Mouse (Mus musculus) kidney, adult 11 months (tissue): Measurements from ENCODE around the gene Ralgapa2.
A peak's percentile ranks its signal among the peaks of the same experiment; 100 is the strongest.

Experiments
- DNase-seq: peaks from one replicate; pipeline ENCODE4 v3.0.0; 2022

The Ralgapa2 gene

DNA sequence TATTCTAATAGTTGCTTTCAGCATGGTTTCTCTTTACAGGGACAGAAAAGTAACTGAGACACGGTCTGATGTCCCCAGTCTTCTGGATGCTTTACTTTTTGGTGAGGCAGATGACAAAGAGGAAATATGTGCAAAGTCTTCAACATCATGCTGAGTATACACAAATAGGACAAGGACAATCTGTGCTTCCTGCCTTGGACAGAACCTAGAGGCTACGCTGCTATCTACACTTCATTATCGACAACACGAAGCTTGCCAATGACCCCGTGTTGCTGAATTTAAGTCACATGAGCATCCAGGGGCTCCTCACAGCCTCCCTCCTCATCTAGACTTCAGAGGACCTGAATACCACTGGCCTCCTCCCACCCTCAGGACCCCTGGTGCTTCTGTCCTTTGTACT is 161.9 kb downstream of the Ralgapa2 start:
- no peak for DNase-seq

DNA sequence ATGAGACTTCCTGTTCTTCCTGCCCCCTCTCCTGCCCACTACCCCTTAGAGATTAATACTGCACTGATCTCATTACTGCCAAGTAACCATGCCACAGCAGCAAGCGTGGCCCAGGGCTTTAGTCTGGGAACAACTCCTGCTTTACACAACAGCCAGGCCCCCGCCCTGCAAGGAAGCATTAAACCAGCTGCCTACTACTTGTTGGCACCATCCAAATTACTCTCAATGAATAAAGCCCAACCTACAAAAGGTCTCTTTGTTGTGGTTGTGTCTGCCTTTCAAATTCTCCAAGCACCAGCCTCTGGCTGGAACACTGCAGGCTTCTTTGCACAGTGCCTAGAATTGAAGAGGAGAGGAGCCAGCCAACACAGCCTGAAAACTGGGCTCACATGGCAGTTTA is 164.2 kb downstream of the Ralgapa2 start:
- no peak for DNase-seq

DNA sequence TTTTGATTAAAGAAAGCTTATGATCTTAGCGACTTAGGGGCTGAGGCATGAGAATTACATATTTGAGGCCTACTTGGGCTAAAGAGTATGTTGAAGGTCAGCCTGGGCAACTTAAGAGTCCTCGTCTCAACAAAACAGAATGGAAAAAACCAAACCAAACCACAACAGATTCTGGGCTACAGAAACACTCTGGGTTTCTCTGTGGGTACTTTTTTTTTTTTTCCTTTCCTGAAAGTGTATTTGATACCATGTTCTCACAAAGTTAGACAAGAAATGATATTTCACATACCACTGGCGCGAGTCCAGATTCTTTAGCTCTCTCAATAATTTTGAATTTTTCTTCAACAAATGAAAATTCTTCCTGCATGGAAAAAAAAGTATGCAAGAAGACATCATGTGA is 172.1 kb downstream of the Ralgapa2 start:
- DNase-seq = no peak

DNA sequence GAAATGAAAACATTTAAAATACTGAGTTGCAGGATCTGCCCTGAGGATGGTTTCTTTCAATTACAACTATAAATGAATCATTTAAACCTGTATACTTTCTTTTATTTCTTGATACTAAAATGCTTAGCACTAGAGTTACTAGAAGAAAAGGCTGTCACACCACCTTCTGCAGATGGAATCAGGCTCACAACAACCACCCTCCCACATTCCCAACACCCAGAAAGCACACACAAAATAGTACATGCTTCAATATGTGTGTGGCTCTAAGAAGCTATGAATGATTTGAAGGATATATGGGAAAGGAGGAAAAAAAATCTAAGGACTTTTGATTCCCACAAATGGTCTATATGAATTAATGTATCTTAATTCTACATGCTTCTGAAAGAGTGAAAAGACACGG is 174.6 kb downstream of the Ralgapa2 start:
- DNase-seq = no peak

DNA sequence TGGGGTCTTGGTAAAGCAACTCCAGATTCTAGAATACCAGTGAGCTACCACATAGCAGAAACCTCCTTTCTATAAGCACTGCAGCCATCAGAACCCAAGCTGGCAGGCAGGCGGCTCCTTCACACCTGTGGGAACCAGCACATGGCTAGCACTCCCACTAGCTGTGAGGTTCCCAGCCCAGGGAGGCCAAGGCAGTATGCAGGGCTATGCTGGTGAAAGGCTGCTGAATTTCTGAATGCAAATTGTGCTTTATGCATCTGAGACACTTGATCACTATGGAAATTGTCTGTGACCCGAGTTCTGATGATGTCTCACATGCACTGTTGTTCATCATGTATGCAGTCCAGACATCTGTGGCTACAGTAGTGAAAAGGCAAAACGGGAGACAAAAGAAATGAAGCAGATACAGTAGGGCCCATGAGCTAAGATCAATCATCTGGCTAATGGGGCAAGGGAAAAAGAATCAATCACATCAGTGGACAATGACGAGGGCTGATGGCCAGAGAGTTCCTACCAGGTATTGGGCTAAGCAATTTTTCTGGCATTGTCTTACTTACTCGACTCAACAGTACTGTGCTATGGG is 180.2 kb downstream of the Ralgapa2 start:
- no peak for DNase-seq

DNA sequence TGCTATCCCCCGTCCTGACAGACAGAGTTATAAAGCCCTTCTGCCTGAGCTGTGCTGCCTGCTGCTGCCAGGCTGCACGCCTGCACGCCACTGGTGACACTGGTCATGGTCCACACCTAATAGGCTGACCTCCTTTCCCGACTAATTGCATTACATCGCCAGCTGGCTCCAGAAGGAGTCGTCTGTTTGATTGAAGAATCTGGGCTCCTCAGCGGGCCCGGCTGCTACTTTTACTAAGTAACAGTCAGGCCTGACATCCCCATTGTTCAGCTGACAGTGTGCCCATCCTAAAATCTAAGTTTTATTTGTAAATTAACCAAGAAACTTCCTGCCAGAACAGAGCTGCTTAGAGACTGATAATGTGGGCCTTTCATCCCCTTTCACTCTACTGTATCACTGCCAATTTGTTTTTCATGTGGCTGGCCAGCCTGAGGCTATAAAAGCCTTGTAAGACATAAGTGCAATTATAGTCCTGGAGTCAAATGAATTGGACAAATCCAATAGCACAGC is 181.3 kb downstream of the Ralgapa2 start:
- peak; percentile 28 for DNase-seq

DNA sequence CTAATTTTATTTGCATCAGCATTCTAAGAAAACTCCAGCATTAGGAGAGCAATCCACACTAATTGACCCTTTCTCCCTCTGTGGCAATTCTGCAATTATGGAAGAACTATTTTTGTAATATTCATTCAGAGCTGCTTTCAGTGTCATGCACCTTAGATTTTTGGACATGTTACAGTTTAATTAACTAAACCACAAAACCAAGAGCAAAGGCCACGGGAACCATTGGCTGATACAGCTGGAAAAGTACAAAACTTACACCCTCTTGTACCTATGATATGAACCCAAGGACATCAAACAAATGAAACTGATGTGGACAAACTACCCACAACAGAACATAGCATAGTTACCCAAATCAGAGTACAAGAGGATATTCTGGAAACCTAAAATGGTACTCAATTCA is 182.0 kb downstream of the Ralgapa2 start:
- DNase-seq = no peak

DNA sequence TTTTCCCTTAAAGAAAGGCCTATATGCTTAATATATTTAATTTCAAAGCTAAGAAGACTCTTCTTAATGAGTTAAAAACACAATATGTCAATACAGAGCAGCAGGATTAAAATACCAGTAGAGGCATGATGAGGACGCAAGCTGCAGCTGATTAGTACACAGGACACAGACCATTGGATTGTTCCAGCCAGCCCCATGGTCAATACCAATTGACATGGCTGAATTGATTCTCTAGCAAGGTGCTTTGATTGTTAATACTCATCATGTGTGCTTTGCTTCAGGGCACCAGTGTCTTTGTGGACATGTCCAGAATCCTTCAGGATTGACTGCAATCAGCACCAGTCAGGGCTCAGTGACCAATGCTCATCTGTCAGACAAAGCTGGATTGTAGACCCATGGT is 185.5 kb downstream of the Ralgapa2 start:
- no peak for DNase-seq

DNA sequence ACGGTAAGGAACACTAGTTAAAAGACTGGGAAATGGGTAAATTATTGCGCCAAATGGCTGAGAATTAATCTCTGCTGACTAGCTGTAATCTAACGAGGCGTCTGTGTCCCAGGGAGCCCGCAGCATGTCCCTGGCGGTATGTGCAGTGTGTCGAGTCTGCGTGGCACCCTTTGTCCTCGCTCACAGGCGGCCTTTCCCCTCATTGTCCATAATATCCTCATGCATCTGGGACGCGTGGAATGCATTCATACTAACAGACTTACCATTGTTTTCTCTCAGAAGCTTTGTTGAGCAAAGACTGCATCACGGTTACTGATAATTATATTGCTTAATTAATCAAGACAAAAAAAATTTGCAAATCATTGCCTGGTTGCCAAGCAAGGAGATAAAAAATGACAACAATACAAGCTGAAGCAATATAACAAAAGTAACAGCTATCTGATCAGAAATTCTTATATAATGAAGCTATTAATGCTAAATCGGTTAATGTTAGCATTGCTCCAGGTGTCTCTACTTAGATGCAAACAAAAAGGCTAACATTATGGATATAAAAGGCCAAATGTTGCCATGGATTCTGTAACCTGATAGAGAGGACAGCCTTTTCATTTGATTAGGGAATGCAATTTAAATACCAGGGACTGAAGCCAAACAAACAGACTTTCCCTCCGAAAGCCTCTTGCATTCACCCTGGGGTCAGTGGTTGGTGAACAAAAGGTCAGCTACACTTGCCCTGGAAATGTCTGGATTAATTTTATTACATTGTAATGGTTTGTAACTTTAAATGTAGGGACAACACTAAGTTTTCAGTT is 187.0 kb downstream of the Ralgapa2 start:
- DNase-seq = no peak

DNA sequence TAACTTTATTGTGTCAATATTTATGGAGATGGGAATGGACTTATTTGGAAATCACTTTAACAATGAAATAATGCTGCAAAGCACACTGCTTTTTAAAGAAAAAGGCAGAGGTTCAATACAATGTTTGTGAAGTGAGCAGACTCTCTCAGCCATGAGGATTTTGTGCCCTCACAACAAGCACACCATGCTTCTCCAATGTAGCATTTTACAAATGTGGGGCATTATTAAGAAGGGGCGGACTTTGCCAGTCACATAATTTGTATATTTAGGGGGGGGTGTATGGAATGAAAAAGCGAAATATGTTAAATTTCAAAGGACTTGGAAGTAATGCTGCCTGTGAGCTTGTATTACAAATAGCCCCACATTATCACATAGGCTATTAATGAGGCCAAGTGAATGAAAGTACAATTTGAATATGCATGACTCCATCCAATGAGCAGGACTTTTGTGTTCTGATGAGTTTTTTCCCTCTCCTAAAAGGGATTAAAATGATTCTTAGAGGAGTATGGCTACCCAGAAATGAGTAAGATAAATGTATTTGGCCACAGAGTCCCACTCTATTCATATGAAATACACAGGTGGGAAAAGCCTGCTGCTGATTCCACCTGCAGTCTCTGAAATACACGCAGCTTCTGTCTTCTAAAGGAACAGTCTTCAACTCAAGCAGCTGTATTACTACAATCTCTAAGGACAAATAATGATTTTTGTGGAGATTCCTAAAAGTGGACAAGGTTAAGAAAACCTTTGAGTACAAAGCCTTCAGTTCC is 187.8 kb downstream of the Ralgapa2 start:
- no peak for DNase-seq

DNA sequence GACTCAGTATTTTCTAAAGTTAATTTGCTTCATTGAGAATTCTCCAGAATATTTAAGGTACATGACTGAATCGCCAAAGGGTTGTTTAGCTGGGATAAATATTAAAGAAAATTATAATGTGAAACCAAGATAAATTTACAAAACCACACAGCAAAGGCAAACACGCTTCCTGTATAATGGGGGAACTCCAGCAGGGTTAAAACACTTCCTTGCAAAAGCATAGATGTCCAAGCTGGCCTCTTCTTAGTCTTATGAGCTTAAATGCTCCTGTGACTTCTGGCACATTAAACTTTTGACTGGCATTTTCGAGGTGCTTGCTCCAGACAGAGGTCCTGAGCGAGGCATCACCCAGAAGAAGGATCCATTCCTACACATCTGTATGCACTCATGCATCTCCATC is 188.6 kb downstream of the Ralgapa2 start:
- DNase-seq = no peak

DNA sequence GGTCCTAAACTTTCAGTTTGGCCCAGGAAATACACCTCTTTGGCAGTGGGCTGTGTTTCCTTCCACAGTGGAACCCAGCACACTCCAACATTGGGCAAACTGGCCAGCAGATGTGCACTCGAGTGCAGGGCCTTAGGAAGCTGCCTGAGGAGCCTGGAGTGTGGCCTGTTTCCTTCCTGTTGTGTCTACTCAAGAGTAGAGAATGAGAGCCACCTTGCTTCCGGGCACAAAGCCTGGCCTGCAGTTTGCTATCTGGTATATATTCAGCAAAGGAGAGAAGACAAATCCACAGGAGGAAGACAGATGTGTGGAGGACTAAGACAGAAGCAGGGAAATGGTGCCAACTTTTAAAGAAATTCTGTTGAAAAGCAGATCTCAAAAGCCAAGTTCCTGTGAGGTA is 189.4 kb downstream of the Ralgapa2 start:
- no peak for DNase-seq

DNA sequence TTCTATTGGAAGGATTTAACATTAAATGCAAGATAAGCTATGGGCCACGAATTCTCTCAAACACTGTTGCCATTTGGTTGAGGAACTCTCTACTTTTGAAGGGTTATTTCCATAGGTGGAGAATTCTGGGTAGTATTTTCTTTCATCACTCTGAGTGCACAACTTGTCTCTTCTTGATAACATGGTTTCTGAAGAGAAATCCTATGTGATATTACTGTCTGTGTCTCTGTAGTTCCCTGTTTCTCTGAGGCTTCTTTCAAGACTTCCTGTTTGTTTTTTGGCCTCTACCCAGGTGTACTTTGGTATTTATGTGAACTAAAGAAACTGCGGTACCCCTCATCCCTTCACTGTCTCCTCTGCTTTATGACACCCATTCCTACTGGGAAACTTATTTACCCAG is 190.1 kb downstream of the Ralgapa2 start:
- DNase-seq = no peak

DNA sequence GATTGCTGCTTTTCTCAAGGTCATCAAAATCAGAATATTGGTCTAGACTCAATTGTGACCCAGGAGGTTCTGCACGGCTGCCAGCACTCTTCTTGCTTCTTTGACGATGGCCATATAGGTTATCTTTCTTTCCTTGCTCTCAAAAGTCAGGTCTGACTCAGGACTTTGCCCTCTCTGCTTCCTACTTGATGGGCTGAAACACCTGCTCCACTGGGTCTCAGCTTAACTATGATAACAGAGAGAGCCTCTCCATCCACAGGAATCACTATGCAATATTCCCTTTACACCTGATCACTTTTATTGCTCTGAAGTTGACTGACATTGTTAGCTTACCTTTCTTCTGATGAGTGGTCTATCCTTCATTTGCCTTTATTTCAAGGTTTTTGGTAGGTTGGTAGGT is 191.5 kb downstream of the Ralgapa2 start:
- DNase-seq = no peak

DNA sequence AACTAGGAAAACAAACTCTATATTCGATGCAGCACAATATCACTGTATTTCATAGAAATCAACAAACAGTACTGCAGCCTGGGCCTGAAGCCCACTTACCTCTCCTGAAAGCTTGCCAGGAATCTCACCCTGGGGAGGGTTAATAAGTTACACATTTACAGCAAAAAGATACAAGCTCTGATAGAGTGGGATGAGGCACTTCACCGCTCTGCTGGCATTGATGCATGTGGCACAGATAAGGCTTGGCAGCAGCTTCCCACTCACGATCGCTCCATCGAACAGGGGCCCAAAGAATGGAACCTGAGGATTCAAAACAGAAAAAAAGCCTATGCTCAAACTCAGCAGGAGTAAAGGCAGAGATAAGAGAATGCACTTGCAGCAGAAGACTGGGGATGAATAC is 197.4 kb downstream of the Ralgapa2 start:
- peak; percentile 28 for DNase-seq

DNA sequence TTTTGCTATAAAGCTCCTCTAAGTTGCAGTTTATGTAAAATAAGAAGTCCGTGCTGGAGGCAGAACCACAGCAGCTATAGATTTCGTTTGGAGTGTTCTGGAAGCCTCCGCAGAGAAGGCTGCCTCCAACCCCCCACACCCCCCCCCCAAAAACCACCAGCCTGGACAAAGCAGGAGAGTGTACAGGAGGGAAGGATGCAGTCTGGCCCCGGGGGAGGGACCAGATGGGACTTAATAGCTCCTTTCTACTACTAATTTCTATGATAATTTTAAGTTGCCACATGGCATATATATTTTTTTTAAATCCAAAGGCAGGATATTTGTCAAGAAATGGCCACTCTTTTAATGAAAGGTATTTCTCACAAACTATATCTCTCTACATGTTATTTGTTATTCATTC is 198.3 kb downstream of the Ralgapa2 start:
- DNase-seq = no peak

DNA sequence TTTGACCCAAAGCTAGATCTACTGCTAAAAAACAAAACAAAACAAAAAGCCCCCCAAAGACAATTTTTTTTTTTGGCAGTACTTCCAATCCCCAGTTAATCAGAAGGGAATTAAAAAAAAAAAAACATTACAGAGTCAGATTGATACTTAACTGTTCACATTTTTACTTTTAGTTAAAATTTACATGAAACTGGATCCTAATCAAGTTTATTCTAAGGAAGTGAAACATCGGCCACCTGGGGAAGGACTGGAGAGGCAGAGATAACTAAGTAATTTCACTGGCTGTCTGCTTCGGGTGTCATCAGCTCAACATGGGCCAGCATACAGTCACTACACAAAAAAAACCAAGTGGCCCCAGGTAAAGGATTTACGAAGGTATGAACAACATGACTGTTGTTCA is 201.4 kb downstream of the Ralgapa2 start:
- DNase-seq = no peak

DNA sequence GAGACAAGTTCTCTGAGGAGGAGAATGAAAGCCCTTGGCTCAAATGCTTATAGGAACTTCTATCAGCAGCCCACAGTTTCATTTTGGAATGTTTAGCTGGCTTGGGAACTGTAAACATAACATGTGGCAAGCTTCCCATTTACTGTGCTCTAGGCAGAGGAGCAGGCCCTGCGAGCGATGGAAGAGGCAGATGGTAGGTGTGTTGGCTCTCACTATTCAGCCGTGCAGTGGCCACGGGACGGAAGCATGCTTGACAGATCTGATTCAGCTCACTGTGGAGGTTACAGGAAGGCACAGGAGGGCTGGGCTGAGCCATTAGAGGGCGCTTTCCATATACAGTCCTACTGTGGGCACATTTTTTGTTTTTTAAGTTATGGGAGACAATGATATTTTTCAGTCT is 201.9 kb downstream of the Ralgapa2 start:
- peak; percentile 33 for DNase-seq

DNA sequence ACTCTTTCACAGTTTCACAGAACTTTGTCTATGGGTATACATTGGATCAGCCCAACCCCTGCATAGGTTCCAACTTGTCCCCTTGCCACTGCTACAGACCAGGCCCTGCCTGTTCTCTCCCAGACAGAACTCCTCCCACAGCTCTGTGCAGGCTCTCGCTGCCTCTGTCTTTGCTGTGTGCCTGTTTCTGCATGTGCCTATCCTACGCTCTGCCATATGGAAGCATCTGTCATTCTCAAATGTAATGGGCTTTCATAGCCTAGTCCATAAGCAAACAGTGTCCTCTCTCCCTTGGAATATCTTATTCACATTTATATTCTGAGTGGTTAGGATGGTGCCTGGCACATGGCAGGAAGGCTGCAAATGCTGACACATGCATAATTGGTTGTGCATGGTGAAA is 202.7 kb downstream of the Ralgapa2 start:
- DNase-seq = no peak

DNA sequence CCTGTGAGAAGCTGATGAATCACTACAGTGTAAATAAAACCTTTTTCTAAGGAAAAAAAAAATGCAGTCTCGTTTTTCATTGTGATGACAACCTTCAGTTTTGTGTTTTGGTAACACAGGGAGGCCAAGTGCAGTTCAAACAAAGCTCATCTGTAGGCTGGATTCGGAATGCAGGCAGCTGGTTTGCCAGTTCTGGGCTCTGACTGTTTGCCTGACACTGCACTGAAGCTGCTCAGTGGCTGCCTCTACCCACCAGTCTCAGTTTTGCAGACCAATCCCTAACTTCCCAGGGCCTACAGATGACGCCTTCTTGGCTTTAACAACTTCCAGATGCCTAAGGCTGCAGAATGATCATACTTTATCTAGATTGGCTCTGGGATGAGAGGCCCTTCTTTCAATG is 205.1 kb downstream of the Ralgapa2 start:
- no peak for DNase-seq

DNA sequence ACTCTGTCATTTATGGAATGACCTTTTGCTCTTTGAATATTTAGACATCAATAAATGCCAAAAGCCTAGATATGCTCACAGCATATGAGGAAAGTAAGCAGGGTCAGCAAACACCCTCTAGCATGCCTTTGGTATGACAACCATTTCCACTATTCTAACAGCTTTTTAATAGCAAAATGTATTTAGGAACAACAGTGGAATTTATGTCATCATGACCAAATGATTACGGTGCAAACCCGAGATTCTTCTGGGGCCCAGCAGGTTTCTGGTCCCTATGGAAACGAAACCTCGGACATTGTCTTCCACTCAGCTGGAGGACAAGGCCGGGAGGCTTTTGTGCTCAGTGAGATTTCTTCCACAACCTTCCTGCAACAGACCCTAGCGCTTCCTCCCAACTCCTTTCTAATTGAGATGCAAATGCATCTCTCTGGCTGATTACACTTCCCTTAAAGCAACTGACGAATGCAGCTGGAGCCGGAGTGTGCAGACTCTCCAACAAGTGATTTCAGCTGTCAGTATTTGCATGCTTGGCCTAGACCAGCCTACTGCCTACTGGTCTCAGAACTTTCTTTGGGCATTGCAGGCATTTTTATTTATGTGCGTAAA is 209.9 kb downstream of the Ralgapa2 start:
- DNase-seq = no peak

DNA sequence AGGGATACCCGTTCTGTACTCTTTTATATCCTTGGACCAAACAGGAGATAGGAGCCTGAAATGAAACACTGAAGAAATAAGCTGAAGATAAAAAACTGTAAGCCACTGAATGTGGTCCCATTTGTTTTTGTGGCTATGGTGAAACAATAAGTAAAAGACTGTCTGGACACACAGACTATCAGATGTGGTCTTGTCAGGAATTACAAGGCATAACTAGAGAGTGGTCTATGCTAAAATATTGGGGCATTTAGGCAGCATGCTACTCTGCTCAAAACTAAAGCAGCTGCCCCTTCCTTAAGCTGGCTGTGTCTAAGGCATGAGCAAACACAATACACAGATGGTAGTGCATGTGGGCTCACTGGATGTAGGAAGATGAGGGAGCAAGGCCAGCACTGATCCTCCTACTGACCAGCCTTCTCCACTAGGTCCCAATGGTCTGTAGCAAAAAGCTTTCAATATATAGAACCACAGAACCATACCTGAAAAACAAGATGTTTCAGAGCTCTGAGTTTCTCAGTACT is 211.6 kb downstream of the Ralgapa2 start:
- DNase-seq = no peak

DNA sequence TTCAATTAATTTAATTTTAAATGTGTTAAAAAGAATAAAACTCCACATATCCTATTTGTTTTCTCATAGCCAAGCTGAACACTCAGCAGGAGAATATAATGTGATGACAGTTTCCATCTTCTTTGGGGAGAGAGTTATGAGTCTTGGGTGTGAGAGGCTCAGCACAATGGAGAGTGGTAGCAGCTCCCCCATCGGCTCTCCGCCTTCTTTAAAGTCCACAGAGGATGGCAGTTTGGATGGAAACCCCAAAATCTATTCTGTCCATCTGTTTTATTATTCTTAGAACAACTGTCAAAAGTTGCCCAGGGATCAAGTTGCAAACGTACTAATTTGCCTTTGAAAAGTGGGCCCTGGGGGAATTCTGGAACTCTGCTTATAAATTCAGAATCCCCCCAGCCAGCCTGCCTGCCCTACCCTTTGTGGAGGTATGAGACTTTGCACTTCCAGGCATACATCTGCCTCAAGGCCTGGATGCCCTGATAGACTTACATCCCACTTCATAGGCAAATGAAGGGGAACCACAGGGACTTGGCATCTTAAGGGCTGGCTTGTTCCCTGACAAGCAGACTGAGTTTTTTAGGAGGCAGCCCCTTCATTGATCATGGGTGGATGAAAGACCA is 212.2 kb downstream of the Ralgapa2 start:
- no peak for DNase-seq
